ENCODE assay signal across 8 mouse cellular contexts in genomic region chr2:119112438-119113112, GRCm38 (mm10). TPM values are rescaled to one million over a fixed set of nuclear protein-coding genes. Genes with fewer than 3 reads are reported as not detected.
DNase-seq lines count a peak whose midpoint lies in the region; ATAC-seq lines count a peak whose summit lies in the region.

Rad51 (plus strand) TSS chr2:119112793.

- H3K9ac ChIP-seq in heart, embryonic 14.5 days (ENCODE audit: low read length) = peak within 1 kb of the TSS; percentile 79
- H3K9ac ChIP-seq in liver, embryonic 13.5 days = peak within 1 kb of the TSS; percentile 90
- peak within 1 kb of the TSS; percentile 82 for H3K9ac ChIP-seq in stomach, embryonic 16.5 days (ENCODE audit: low read length)

- peak within 1 kb of the TSS; percentile 79 to 88 for H3K4me3 ChIP-seq in heart, embryonic 14.5 days (ENCODE audit: control insufficient read depth in 1 of 2, insufficient read depth in 1 of 2, low read depth in 1 of 2, low read length in 2 of 2)
- H3K4me3 ChIP-seq in liver, embryonic 13.5 days (replicated peaks) = peak within 1 kb of the TSS; percentile 83
- H3K4me3 ChIP-seq in stomach, embryonic 16.5 days (replicated peaks; ENCODE audit: low read length) = peak within 1 kb of the TSS; percentile 76

- H3K27me3 ChIP-seq in heart, embryonic 14.5 days (ENCODE audit: control insufficient read depth, insufficient read depth, low read length) = no peaks in the 10 kb centered on the region
- H3K27me3 ChIP-seq in liver, embryonic 13.5 days = no peaks in the 10 kb centered on the region
- no peaks in the 10 kb centered on the region for H3K27me3 ChIP-seq in stomach, embryonic 16.5 days (ENCODE audit: control insufficient read depth, insufficient read depth, low read length)

- WGBS in heart, embryonic 14.5 days = under 1% methylated on average over 51 of the region's 51 CpGs
- under 1% methylated on average over 51 of the region's 51 CpGs for WGBS in liver, embryonic 13.5 days (ENCODE audit: insufficient replicate concordance)
- WGBS in stomach, embryonic 16.5 days = under 1% methylated on average over 51 of the region's 51 CpGs

- ATAC-seq in CD4-positive, CD25-positive, alpha-beta regulatory T cell, adult 4 months = peak; percentile 96
- ATAC-seq in heart, embryonic 14.5 days (ENCODE audit: insufficient number of reproducible peaks, insufficient read depth, low FRiP score, low read depth) = peak; percentile 81
- peak; percentile 92 for ATAC-seq in liver, embryonic 13.5 days (ENCODE audit: low read depth)
- peak; percentile 95 for ATAC-seq in stomach, embryonic 16.5 days (ENCODE audit: insufficient read depth, low FRiP score)

- peaks cover 2 to 14% of the 10 kb centered on the region in 2 experiments; a peak in 3 of 4 replicates for H3K4me1 ChIP-seq in heart, embryonic 14.5 days (ENCODE audit: control insufficient read depth in 2 of 2, insufficient read depth in 2 of 2, low read length in 2 of 2)
- H3K4me1 ChIP-seq in liver, embryonic 13.5 days (replicated peaks) = peaks cover 33% of the 10 kb centered on the region
- peaks cover 13% of the 10 kb centered on the region for H3K4me1 ChIP-seq in stomach, embryonic 16.5 days (ENCODE audit: control insufficient read depth, insufficient read depth, low read length)

- peak; percentile 87 for DNase-seq in c-Kit-negative CD71-positive TER-119-positive erythroid progenitor cells, embryonic 14.5 days (ENCODE audit: low read depth, low spot score)
- DNase-seq in fibroblast of lung, adult 2 months (ENCODE audit: low read depth) = peak; percentile 85
- peak; percentile 91 for DNase-seq in kidney, postnatal 14 days
- peak; percentile 81 for DNase-seq in liver, embryonic 13.5 days
- DNase-seq in neural tube, embryonic 10.5 days (ENCODE audit: extremely low spot score, low spot score) = peak; percentile 88

- peak within 1 kb of the TSS; percentile 90 to 92 for H3K27ac ChIP-seq in heart, embryonic 14.5 days (replicated peaks in 1 of 2; ENCODE audit: control insufficient read depth in 1 of 2, insufficient read depth in 1 of 2, low read depth in 2 of 2, low read length in 2 of 2)
- peak within 1 kb of the TSS; percentile 86 for H3K27ac ChIP-seq in liver, embryonic 13.5 days
- peak within 1 kb of the TSS; percentile 95 for H3K27ac ChIP-seq in stomach, embryonic 16.5 days (ENCODE audit: low read length)

- H3K9me3 ChIP-seq in heart, embryonic 14.5 days (ENCODE audit: control insufficient read depth, low read length) = no peaks in the 10 kb centered on the region
- no peaks in the 10 kb centered on the region for H3K9me3 ChIP-seq in liver, embryonic 13.5 days (replicated peaks)
- no peaks in the 10 kb centered on the region for H3K9me3 ChIP-seq in stomach, embryonic 16.5 days (replicated peaks; ENCODE audit: control insufficient read depth, low read length)

- peaks cover 16% of the 10 kb centered on the region for H3K36me3 ChIP-seq in heart, embryonic 14.5 days (ENCODE audit: control insufficient read depth, insufficient read depth, low read length)
- peaks cover 43% of the 10 kb centered on the region for H3K36me3 ChIP-seq in liver, embryonic 13.5 days
- H3K36me3 ChIP-seq in stomach, embryonic 16.5 days (ENCODE audit: control insufficient read depth, insufficient read depth, low read length) = no peaks in the 10 kb centered on the region

- H3K4me2 ChIP-seq in heart, embryonic 14.5 days (ENCODE audit: low read length) = peak within 1 kb of the TSS; percentile 97
- peak within 1 kb of the TSS; percentile 87 for H3K4me2 ChIP-seq in liver, embryonic 13.5 days
- H3K4me2 ChIP-seq in stomach, embryonic 16.5 days (ENCODE audit: low read depth, low read length) = peak within 1 kb of the TSS; percentile 84

RNA-seq across cellular contexts. Expression of gene Rad51, which starts in this region (rescaled TPM):
- 1 to 10 TPM; 3.6 to 4.6 TPM for polyA plus RNA-seq in CD4-positive, CD25-positive, alpha-beta regulatory T cell, adult 4 months (2017; shearing (Covaris generic))
- polyA plus RNA-seq in heart, embryonic 14.5 days (2014; fragmentation: Nextera tagmentation; extraction: Ambion mirVana) = 27.3 and 28.9 TPM in 2 replicates
- polyA plus RNA-seq in liver, embryonic 13.5 days (2015; fragmentation: Nextera tagmentation; extraction: Ambion mirVana) = 38.4 and 45.1 TPM in 2 replicates
- 33.1 and 36.6 TPM in 2 replicates for polyA plus RNA-seq in stomach, embryonic 16.5 days (2015; fragmentation: Nextera tagmentation; extraction: Ambion mirVana)

Comparison
In these comparisons a context has a peak if more than half of its experiments do, and no peak if none do; other contexts are left out.
1. Peak in every context shown above with its lines: DNase-seq, ATAC-seq, H3K4me3 ChIP-seq and H3K27ac ChIP-seq.